Mouse (Mus musculus): ENCODE data around the gene Scamp2.

GRCm38 (mm10) chr9:57598851-57599563 lies 38.3 kb downstream of the Scamp2 start:
- TF ChIP-seq CTCF (IDR thresholded peaks at IDR 0.05; ENCODE audit: extremely low read depth, insufficient read depth, insufficient read length, insufficient replicate concordance) (no peak), POLR2A (IDR thresholded peaks at IDR 0.05; ENCODE audit: low read depth, low read length) (no peak)

Data from spleen, adult 2 months (tissue).